Mouse (Mus musculus) lung, postnatal 25 days (tissue): Measurements from ENCODE around the gene Usp29.

Experiments used
- DNase-seq: peaks from one replicate; pipeline ENCODE4 v3.0.0; 2022; ENCODE audit warnings: low spot score

Gene Usp29

DNA sequence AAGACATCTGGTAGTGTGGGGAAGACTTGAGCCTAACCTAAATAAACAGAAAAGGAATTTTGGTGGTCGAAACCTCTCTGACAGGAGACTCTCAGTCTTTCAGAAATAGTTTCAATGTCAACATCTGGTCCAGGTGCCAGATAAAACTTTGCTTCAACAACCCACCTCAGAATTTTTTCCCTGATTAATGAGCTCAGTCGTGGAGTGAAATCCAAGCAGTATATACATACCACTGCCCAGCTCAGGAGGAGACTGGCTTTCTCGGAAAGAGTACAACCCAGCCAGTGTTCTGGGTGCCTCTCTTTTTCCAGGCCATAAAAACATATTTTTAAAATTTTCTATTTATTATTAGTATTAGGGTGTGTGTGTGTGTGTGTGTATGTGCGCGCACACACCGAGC, 89.9 kb downstream of the Usp29 start:
- DNase-seq: no peak

DNA sequence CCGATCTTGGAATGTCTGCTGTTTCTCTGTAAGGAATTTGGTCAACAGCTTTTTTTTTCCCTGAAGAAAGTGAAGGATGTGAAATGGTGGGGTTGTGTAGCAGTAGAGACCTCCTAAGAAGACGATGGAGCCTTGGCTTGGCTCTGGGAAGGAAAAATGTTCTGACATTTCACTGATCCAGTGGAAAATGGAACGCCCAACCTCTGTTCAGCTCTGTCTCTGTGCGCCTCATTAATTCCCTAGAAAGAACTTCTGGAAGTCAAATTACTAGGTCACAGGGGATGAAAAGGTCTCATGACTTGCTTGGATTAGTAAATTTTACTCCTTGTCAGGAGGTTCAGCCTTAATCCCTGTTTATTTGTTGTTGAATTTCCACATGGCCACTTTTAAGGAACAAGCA, 92.3 kb downstream of the Usp29 start:
- DNase-seq: no peak

DNA sequence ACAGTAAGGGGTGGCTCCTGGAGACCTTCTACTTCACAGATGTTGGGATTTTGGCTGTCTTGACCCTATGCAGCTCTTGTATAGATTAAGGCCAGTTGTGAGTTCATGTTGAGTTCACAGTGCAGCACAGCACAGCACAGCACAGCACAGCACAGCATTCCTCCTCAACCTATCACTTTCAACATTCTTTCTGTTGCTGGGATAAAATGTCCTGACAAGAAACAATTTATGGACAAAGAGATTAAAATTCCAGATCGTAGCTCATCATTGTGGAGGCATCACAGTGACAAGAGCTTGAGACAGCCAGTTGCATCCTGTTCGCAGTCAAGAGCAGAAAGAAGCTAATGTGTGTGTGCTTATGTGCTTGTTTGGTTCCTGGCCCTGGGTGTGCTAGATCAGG, 93.3 kb downstream of the Usp29 start:
- DNase-seq: no peak

DNA sequence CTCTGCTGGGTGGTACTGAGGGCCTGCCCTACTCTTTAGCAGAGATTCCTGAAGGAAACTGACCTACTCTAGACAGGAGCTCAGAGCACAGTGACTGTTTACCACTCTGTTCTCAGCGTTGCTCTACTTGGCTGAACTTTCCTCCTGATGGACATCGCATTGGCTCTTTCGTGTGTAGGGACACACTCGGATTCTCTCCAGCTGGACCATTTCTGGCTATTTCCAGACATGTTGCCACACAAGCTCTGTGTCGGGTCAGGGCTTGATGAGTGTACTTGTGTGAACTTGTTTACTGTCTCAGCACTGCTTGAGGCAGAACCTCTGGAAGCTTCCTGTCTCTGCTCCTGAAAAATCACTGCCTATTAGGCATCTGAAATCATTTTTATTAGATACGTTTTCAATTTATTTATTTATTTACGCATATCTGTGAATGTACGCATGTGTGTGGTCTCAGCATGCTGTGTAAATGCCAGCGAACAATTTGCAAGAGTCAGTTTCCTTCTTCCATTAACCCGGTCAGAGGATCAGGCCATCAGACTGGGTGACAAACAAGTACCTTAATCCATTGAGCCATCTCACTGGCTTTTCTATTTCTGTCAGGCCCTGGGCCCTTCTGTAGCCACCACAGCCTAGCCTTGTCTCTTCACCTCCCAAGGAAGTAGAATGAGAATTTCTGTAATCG, 95.7 kb downstream of the Usp29 start:
- DNase-seq: peak; percentile 54

DNA sequence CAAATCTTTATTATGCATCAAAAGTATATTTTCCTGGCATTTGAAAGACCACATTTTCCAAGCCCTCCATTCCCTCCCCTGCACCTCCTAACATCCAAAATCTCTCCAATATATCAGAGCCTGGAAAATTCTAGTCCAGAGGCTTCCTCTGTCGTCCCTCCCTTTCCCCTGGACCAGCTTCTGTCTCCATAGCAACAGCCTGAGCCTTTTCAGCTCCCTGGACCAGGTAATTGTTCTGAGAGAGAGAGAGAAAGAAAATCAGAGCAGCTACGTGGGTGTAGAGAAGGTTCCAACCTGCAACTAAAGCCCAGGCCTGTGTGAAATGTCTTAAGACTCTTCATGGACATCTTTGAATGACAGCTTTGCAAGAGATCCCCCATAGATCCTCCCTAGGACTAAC, 98.8 kb downstream of the Usp29 start:
- no peak for DNase-seq

DNA sequence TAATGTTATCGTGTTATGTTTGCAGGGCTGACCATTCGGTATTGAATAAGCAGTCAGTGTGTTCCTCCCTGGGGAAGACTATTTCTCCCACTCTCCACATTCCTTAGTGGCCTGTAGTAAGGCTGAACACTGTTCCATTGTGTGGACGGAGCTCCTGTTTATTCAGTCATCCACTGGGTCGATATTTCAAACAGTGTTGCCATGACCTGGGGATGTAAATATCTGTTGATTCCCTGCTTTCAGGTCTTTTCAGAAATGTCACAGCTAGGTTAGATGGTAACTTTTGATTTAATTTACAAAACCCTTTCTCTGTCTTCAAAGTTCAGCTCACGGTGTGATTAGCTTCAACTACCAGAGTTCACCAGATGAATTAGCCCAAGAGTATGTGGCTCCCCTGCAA, 104.6 kb downstream of the Usp29 start:
- DNase-seq: no peak

DNA sequence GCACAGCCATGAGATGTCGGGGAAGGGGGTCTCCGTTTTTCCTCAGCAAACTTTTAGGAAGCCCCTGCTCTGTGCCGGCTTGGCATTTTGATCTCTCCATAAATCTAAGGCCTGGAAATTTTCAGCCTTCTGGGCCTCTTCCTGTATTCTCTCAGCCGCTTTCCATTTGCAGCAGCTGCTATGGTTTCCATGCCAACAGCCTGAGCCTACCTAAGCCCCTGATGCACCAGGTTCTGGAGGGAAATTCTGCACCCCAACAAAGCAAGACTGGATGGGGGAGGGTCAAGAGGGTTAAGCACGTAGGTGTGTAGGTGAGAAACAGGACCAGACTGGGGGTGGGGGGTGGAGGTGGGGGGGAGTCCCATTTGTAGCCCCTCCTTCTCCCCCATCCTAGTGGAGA, 105.0 kb downstream of the Usp29 start:
- no peak for DNase-seq

DNA sequence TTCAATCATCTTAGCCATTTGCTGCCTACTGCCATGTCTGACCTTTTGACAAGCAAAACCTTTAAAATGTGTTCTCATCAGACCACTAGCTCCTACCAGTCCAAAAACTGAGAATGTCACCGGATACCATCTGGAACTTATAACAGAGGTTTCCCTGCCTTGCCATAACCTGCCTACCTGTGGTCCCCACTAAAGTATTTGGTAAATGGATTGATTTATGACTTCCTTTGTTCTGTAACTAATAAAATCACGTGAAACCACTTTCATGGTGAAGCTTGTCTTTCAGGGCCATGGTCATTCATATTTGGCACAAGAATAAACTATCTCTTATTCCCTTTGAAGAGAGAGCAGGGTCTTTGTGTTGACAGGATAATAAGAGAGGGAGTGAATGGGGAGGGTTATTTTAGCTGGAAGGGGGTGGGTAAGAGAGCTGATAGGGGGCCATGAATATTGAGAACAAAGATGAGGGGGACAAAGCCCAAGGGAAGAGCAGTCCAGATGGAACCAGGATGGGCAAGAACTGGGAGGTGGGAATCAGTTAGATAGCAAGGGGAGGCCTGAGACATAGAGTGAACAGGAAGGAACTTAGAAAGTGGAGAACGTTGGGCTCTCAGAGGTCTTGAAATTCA, 107.0 kb downstream of the Usp29 start:
- DNase-seq: no peak

DNA sequence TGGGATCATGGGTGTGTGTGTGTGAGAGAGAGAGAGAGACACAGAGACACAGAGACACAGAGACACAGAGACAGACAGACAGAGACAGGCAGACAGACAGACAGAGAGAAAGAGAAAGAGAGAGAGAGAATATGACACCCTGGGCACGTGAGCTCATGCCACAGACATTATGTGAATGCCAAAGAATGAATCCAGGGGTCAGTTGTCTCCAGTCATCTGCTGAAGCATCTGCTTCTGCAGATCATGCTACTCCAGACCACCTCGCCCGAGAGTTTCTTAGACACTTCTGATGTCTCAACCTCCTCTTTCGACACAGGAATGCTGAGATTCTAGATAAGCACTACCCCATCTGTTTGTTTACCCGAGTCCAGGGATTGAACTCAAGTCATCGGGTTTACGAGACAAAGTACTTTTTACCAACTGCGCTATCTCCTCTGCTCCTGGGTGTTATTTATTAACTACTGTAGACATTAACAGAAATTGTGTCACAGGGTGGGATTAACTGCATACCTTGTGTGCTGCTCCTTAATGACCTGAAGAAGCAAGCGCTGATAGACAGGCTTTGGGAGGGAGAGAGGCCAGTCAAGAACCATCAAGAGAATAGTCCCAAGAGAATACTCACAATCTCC, 107.7 kb downstream of the Usp29 start:
- no peak for DNase-seq

DNA sequence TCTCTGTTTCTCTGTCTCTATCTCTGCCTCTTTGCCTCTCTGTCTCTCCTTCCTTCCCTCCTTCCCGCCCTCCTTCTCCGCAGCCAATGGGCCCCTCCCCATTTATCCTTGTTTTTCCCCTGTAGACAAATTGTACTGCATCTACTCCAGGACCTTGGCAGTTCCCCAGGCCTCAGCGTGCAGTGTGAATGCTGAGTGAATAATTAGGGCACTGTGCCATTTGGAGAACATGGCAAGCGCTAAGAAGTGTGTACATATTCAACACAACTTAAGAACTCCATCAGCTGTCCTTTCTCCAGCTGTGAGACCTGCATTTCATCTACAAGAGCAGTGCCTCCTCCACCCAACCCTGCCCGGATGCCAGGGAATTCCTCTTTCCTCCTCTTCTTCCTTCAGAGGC, 110.5 kb downstream of the Usp29 start:
- no peak for DNase-seq

DNA sequence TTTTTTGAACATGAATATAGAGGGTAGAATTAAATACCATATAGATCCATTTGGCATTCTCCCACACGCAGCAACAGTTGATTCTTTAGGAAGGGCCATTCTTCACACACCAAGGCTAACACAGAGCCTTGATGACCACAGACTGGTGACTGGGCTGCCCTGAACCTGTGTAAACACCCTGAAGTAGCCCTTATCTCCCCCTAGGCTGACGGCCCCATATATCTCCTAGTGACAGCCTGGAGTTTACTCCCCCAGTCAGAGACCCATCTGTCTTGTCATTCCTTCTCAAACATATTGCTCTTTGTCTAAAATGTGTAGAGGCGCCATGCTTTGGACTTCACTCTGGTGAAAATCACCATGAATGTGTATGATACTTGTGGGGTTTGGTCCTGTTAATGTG, 119.1 kb downstream of the Usp29 start:
- DNase-seq: no peak

DNA sequence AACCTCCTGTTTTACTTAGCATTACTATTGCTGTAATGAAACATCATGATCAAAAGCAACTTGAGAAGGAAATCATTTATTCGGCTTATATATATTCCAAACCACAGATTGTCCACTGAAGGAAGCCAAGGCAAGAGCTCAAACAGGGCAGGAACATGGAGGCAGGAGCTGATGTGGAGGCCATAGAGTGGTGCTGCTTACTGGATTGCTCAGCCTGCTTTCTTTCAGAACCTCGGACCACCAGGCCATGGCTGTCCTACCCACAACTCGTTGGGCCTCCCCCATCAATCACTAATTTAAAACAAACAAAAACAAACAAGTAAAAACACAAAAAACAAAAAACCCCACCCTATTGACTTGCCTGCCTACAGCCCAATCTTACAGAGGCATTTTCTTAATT, 119.9 kb downstream of the Usp29 start:
- DNase-seq: no peak

DNA sequence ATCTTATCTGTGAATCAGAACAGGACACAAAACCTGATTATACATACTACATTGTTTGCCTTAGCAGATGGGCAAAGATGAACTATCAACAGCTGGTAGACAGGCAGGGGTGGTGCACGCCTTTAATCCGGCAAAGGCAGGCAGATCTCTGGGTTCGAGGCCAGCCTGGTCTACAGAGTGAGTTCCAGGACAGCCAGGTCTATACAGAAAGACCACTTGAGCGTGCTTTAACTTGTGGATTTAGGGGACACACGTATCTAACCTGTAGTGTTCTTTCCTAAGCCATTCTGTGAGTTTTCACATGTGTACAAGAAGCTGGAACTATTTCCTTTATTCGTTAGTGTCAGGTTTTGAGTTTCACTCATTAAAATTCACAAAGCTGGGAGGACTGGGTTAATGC, 120.9 kb downstream of the Usp29 start:
- DNase-seq: no peak

DNA sequence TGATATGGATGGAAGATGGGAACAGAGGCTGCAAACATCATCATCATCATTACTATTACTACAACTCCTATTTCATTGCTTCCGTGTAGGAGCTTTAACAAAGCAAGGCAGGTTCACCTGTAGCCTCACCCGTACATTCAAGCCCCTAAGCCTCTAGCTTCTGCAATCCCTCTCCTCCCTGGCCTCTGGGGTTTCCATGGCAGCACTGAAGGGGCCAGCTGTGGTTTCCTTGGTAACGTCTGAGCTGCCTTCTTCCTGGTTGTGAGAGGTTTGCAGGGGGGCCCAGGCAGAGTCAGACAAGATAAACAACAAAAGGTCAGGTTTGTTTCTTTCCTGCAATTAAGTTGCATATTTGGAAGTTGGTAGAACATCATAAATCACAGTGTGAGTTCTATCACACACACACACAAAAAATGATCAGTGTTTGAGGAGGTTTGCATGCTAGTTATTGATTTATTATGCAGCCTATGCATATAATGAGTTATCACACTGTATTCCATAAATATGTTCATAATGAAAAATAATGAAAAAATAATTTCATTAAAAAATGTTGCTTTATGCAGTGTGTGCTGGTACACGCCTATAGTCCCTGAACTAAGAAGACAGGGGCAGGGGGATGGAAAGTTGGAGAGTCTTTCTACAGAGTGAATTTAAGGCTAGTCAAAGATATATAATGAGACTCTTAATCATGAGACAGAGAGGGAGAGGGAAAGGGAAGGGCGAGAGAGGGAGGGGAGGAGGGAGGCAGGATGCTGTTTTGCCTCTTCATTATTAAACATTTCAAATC, 121.5 kb downstream of the Usp29 start:
- DNase-seq: no peak

DNA sequence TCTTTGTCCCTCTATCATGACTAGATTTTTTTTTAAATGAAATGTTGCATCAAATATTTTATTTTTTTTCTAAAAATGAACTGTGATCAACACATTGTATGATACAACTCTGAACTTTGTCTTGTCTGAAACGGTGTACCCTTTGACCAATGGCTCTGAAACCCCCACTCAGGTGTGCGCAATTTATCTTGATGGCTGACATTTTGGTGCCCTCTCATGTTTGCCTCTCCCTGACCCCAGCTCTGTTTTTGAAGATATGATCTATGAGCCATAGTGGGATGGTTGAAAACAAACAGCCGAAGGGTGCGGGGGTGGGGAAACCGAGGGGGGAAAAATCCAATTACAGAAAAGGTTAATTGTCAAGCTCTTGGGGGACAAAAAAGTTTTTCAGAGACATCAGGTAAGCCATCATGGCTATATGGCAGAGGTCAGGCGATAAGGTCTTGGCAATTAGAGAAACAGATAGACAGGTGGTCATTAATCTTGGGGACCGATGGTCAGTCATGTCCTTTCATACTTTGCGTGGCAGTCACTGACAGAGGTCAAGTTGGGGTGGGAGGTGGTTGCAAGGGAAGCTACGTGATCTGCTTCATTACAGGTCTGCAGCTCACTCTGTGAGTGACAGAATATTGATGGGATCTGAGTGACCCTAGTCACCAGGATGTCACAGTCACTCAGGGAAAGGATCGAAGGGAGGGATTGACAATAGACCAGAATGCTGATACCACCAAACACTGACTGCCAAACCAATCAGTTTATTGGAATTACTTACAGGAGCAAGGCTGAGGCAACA, 125.4 kb downstream of the Usp29 start:
- DNase-seq: no peak

DNA sequence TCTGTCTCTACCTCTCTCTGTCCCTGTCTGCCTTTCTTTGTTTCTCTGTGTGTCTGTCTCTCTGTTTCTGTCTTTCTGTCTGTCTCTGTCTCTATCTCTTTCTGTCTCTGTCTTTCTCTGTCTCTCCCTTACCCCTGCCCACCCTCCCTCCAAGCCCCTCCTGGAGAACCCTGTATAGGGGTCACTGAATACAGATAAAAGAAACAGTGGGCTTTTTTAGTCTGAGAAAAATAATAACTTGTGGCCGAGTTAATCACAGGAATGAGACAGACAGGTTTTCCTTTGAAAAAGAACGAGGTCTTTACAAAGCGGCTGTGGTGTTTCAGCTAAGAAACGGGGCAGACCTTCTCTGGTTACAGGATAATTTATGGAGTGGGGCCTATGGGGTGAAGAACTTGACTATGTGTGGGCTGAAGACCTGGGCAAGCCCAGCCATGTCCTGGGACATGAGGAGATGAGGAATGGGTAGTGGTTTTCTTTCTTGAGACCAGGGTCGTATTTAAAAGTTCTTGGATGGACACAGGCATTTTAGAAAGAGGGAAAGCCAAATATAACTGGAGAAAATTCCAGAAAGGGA, 128.4 kb downstream of the Usp29 start:
- no peak for DNase-seq

DNA sequence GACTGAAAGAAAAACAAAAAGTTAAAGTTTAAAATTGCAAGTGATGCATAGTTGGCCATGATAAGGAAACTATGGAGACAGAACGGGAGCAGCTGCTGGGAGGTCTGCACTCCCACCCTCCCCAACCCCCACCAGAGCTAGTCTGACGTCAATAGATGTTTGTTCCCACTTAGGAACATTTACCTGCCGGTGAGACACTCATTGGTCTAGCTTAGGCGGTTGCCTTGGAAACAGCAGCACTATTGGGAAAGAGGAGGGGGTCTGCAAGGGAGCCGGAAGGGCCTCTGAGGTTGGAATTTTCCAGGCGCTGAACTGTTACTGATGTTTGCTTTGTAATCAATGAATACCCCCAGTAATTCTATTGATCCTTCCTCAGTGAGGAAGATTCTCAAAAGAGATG, 130.3 kb downstream of the Usp29 start:
- DNase-seq: no peak

DNA sequence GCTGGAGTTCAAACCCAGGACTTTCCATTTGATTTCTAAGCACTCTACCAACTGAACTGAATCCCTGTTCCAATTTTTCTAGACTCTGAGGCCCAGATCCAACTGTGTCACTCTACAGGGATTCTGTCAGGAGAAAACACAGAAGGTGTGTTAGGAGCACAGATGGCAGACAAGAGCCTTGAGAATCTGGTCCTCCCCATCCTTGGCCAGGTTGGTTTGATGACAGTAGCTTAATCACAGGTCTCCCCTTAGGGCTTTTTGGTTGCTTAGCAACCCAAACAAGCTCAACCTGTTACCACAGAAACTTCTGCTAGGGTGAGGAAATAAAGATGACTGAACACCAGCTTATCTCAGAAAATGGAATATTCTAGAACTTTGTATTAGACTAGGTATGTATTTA, 136.0 kb downstream of the Usp29 start:
- no peak for DNase-seq

DNA sequence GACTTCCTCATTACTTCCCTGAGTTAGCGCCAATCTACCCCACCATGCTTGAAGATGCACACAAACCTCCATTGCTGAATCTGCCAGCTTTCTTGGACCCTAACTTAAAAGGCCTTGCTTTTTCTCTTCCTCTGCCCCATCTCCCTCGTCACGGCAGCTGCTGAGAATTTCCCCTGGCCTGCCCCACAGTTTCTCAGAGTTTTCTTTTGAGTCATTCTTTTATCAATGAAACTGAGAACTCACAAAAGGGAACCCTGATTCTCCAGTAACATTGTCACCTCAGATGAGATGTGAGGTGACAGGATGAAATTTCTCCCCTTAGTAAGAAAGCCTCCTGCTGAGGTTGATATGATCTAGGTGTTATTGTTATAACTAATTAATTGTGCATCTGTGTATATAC, 138.5 kb downstream of the Usp29 start:
- no peak for DNase-seq

DNA sequence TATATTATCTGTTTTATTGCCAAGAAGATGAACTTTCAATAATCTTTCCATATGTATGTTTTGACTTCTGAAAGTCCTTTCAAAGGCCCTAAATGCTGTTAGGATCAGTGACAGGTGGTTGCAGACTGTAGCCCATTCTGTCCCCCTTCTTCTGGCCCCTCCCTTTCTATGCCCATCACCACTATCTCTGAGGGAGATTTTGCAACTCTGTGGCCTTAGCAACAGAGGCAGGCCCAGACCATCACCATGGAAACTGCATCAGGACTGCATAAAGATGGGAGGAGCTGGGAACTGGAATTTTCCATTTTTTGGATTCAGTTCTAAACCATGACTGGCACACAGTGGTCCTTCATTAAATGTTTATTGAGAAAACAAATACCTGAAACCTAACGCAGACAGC, 139.2 kb downstream of the Usp29 start:
- no peak for DNase-seq

DNA sequence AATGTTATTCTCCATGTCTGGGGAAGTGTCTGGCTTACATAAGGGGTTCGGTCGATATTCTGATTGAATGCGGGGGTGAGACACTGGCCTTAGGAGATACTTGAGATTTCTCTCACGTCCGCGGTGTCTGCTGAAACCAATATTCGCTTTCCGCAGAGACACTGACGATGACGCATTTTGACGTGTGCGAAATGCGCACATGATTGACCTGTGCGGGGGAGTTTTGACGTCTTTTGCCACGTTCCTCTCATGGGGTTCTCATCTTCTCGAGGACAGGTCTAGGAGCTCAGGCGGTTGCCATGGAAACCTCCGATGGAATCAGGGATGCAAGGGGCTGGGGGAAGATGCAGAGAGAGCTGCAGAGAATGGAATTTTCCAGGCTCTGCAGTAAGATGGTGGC, 144.1 kb downstream of the Usp29 start:
- DNase-seq: no peak

DNA sequence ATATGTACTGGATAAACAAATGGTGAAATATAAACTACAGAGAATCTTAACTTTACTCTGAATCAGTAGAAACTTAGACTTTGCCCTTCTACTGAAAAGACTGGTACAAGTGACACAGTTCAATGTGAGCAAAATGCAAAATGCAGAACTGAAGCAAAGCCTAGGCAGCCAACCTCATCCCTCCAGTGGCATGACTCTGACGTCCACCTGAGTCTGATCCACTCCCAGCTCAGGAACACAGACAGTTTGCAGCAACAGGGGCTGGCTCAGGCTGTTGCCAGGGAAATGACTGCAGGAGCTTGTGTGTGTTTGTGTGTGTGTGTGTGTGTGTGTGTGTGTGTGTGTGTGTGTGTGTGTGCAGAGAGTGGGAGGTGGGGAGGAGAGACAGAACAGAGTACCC, 147.8 kb downstream of the Usp29 start:
- DNase-seq: no peak
